Mouse (Mus musculus): ENCODE results near the gene Pla2g12b.

- no peak for TF ChIP-seq EP300 (IDR thresholded peaks at IDR 0.05; ENCODE audit: low read depth)
- no peak for TF ChIP-seq CTCF (IDR thresholded peaks at IDR 0.05; ENCODE audit: low read depth)
These were observed 34.7 kb upstream of the Pla2g12b start for GRCm38 (mm10) chr10:59368729-59369128.
